Mouse (Mus musculus): ENCODE results near the gene Casq1. TPM values are rescaled to one million over a fixed set of nuclear protein-coding genes. Genes with fewer than 3 reads are reported as not detected.

Gene Casq1
- total RNA-seq, 2 experiments from 2014 or later = not detected

DNA sequence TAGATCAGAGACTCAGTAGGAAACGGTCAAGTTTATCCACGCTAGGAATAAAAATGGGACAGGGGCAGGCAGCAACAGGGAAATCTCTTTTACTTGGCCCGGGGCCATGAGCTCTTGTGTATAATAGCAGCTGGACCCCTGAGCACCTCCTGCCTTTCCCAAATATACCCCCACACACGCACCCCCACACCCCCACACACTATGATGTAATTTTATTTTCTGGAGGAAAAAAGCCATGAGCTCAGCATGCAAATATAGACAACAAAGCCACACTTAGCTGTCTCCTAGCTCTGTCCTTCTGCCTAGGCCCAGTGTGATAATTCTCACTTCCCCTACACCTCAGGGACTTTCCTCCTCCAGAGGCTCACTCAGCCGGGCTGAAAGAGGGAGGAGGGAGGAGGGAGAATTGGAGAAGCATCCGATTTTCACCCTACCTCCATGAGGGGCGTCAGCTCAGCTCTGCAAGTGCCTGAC lies 12.5 kb downstream of the Casq1 start:
- ATAC-seq (replicated peaks; ENCODE audit: low FRiP score, low TSS enrichment, poor library complexity, severe bottlenecking) = no peak

- peak; percentile 65 for ATAC-seq (replicated peaks; ENCODE audit: low FRiP score, low TSS enrichment, poor library complexity, severe bottlenecking)
These were observed 13.3 kb downstream of the Casq1 start, which contains the start of gene Pea15a for GRCm38 (mm10) chr1:172206141-172206917. Gene Pea15a (minus strand): TSS chr1:172206804.

- 0 out of 2 replicates have a peak, but pooled peaks have one; percentile 13 for ATAC-seq (replicated peaks; ENCODE audit: low FRiP score, low TSS enrichment, poor library complexity, severe bottlenecking)
These were observed 14.0 kb downstream of the Casq1 start for GRCm38 (mm10) chr1:172205741-172206087.

DNA sequence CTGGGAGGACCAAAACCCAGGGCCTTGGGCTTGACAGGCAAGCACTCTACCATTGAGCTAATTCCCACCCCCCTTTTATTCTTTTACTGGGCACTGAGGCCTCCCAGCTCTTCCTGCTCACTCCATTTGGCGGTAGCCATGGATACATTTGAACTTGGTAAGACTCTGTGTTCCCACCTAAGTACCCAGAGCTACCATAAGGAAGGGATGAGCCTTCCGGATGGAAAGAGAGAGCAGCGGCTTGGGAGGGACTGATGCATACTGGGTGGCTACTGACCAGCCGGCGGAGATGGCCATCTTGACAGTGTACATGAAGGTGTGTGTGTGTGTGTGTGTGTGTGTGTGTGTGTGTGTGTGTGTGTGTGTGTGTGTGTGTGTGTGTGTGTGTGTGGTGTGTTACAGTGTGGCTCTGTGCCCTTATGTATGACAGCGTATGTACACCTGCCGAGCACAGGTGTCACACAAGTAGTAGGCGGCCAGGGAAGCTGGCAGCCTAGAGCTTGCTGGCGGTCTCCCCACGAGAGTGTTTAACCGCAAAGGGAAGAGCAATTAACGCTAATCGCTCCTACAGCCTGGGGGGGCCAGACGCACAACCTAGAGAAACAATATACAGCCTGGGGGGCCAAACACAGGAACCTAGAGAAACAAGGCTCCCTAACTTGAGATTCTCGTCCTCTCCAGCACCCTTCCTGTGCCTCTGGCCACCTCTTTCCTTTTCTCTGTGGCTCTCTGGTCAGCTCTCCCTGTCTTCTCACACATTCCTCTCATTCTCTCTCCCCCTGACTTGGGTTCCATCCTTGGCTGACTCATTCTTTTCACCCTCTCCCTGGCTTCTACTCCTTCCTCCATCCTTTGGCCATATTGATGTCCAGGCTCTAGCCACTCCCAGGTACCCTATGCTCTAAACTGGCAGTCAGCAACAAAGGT lies 14.6 kb downstream of the Casq1 start:
- ATAC-seq (replicated peaks; ENCODE audit: low FRiP score, low TSS enrichment, poor library complexity, severe bottlenecking) = no peak

- ATAC-seq (replicated peaks; ENCODE audit: low FRiP score, low TSS enrichment, poor library complexity, severe bottlenecking) = no peak
These were observed 15.4 kb downstream of the Casq1 start for GRCm38 (mm10) chr1:172204033-172204813.

- no peak for ATAC-seq (replicated peaks; ENCODE audit: low FRiP score, low TSS enrichment, poor library complexity, severe bottlenecking)
These were observed 16.1 kb downstream of the Casq1 start for GRCm38 (mm10) chr1:172203566-172203965.

DNA sequence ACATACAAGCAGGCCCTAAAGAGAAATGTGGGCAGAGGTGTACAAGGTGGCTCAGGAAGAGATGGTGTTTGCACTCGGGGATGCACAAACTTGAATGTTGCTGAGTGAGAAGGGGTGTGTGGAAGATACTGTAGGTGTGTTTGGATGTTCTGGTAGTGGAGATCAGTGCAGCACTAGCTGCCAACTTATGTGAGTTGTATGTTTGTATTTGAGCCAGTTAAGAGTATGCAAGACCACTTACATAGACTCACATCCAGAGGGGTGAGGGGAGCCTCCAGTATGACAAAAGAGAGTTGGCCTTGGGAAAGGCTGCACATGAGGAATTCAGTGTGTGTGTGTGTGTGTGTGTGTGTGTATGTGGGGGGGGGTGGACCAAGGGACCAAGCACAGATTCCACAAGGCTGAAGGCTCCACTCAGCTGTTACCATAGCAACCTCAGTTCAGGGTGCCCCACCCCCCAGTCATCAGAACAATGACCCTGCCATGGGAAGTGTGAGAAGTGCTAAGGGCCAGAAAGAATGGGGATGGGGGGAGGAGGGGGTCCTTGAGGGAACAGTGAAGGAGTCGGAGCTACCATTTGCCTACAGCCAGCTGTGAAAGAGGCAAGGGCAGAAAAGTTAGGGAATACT lies 16.7 kb downstream of the Casq1 start:
- ATAC-seq (replicated peaks; ENCODE audit: low FRiP score, low TSS enrichment, poor library complexity, severe bottlenecking) = no peak

- ATAC-seq (replicated peaks; ENCODE audit: low FRiP score, low TSS enrichment, poor library complexity, severe bottlenecking) = no peak
These were observed 17.4 kb downstream of the Casq1 start for GRCm38 (mm10) chr1:172201967-172202880.

DNA sequence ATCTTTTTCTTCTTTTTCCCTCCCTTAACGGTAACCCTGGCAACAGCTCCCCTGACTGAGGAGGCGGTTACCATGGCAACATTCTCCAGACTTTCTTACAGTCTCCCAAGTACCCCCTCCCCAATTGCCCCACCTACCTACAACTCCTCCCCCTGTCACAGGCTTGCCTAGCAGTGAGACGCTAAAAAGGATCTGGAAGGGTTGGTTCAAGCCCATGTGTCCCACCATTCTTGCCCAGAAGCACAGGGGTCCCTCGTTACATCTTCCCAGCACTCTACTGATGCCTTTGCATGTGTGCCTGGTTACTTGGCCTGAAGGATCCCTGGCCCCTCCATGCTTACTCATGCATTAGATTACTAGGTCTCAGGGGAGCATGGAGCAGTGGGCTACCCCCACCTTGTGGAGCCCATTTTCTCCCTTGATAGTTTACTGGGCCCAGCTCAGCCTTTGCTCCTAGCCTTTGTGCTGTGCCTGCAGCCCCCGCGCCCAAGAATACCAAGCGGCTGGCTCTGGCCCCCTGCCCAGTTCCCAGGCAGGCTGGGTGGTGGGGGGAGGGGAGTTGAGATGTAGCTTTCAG lies 18.7 kb downstream of the Casq1 start:
- ATAC-seq (replicated peaks; ENCODE audit: low FRiP score, low TSS enrichment, poor library complexity, severe bottlenecking) = no peak

DNA sequence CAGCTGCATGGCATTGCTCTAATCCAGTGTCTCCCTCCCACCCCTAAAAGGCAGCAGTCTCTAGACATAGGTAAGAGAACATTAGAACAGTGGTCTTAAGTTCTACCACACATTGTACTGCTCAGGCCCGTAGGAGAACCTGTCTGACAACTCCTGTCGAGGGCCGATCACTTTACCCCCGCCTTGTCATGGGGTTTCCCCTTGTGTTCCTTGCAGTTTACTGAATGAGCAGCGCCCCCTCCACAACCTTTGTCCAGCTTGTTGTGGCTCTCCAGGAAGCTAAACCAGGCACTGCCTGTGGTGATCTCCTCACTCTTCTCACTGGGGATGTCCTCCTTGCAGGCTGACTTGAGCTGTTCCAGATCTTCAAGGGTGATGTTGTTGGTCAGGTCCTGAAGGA lies 19.5 kb downstream of the Casq1 start:
- ATAC-seq (replicated peaks; ENCODE audit: low FRiP score, low TSS enrichment, poor library complexity, severe bottlenecking) = no peak

GRCm38 (mm10) chr1:172198996-172199395 lies 20.7 kb downstream of the Casq1 start:
- no peak for ATAC-seq (replicated peaks; ENCODE audit: low FRiP score, low TSS enrichment, poor library complexity, severe bottlenecking)

GRCm38 (mm10) chr1:172198316-172198715 lies 21.4 kb downstream of the Casq1 start:
- ATAC-seq (replicated peaks; ENCODE audit: low FRiP score, low TSS enrichment, poor library complexity, severe bottlenecking) = no peak

DNA sequence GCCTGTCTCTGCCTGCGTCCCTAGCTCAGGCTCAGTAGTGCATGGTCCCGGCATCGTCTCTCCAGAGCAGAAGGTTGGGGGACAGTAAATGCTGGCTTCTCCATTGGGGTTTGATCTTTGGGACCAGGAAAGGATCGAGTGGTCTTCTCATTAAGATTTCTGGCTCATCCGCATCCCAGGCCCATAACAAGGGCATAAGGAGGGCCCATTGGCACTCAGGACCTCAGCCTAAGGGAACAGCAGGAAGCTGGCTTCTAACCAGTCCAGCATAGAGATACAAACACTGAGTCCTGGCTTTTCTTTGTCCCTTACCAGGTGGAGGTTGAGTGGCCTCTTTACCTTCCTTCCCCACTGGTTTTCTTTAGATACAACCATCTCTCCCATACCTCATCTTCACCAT lies 21.8 kb downstream of the Casq1 start:
- no peak for ATAC-seq (replicated peaks; ENCODE audit: low FRiP score, low TSS enrichment, poor library complexity, severe bottlenecking)

- no peak for ATAC-seq (replicated peaks; ENCODE audit: low FRiP score, low TSS enrichment, poor library complexity, severe bottlenecking)
These were observed 22.5 kb downstream of the Casq1 start for GRCm38 (mm10) chr1:172197146-172197545.

DNA sequence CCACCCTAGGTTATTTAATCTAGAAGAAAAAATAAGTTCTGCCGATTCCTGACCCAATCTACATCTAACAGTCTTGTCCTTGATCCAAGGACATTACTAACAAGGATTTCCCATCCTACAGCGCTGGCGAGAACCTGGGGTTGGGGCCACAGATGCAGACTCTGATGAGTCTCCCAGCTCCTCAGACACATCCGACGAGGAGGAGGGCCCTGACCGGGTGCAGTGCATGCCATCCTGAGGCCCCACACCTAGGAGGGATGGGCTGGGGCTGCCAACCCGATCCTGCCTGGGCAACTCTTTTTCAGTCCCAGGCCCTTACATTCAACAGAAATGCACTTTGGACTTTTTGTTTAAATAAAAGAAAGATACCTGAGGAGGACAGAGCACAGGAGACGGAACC lies 25.2 kb downstream of the Casq1 start:
- no peak for ATAC-seq (replicated peaks; ENCODE audit: low FRiP score, low TSS enrichment, poor library complexity, severe bottlenecking)

- no peak for ATAC-seq (replicated peaks; ENCODE audit: low FRiP score, low TSS enrichment, poor library complexity, severe bottlenecking)
These were observed 27.5 kb downstream of the Casq1 start for GRCm38 (mm10) chr1:172192217-172192616.

- no peak for ATAC-seq (replicated peaks; ENCODE audit: low FRiP score, low TSS enrichment, poor library complexity, severe bottlenecking)
These were observed 28.1 kb downstream of the Casq1 start for GRCm38 (mm10) chr1:172191578-172191977.

DNA sequence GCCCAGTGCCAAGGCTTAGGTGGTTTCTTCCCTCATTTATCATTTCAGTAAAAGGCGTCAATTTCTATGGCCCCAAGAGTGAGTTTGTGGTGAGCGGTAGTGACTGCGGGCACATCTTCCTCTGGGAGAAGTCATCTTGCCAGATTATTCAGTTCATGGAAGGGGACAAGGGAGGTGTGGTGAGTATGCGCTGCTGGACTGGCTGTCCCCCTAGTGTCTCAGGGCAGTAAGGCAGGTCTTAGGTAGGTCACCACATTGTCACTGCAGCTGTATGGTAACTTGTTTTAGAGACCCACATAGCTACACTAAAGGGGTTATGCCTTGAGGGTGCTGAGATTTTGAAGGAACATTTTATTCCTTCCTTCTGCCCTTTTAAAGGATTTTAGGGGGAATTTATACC lies 30.8 kb downstream of the Casq1 start:
- peak; percentile 85 for ATAC-seq (replicated peaks; ENCODE audit: low FRiP score, low TSS enrichment, poor library complexity, severe bottlenecking)
